Mouse (Mus musculus): ENCODE results near the gene Polr2a.

Polr2a gene

GRCm38 (mm10) chr11:69758478-69758970 lies at the start of gene Polr2a:
Gene Polr2a (minus strand): TSS chr11:69758637.
- peak; percentile 97 to 98 for DNase-seq (ENCODE audit: low spot score in 2 of 2)

DNA sequence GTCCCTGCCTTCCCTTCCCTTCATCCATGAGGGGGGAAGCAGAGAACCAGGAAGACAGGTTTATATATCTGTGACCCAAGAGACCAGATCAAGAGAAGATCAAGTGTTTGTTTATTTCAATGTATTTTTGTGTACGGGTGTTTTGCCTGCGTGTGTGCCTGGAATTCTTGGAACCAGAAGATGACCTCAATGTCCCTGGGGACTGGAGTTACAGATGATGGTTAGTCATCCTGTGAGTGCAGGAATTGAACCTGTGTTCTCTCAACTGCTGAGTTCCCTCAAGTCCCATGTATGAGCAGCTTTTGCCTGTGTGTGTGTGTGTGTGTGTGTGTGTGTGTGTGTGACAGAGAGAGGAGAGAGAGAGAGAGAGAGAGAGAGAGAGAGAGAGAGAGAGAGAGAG lies 49.2 kb upstream of the Polr2a start:
- no peak for DNase-seq (ENCODE audit: low spot score in 2 of 2)

DNA sequence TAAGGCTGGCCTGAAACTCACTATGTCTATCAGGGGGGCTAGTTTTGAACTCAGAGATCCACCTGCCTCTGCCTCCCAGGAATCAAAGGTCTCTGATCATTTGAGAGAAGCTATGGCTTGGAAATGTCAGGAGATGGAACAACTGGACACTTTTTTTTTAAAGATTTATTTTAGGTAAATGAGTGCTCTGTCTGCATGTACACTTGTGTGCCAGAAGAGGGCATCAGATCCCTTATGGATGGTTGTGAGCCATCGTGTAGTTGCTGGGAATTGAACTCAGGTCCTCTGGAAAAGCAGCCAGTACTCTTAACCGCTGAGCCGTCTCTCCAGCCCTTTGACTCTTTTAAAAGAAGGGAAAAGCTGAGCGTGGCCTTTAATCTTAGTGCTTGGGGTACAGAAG lies 47.9 kb upstream of the Polr2a start:
- no peak for DNase-seq (ENCODE audit: low spot score in 2 of 2)

GRCm38 (mm10) chr11:69804972-69805909 lies 46.8 kb upstream of the Polr2a start, which contains the start of gene Tmem102:
Gene Tmem102 (minus strand): TSS chr11:69805624.
- no peak for DNase-seq (ENCODE audit: low spot score in 2 of 2)

DNA sequence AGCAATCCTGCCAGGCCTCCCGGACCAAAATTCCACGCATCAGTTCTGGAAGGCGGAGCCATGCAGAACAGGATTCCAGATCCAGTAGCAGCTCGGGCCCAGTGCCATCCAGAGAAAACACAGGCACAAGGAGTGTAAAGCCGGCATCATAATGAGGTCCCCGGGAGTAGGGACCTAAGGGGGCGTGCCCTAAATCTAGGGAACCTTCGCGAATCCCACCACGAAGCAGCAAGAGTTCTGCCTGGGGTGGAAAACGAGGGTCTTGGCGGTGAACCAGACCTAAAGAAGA lies 46.2 kb upstream of the Polr2a start:
- no peak for DNase-seq (ENCODE audit: low spot score in 2 of 2)

- DNase-seq (ENCODE audit: low spot score in 2 of 2), result peak; percentile 52 to 78
Observed at GRCm38 (mm10) chr11:69803786-69804651, 45.6 kb upstream of the Polr2a start.

DNA sequence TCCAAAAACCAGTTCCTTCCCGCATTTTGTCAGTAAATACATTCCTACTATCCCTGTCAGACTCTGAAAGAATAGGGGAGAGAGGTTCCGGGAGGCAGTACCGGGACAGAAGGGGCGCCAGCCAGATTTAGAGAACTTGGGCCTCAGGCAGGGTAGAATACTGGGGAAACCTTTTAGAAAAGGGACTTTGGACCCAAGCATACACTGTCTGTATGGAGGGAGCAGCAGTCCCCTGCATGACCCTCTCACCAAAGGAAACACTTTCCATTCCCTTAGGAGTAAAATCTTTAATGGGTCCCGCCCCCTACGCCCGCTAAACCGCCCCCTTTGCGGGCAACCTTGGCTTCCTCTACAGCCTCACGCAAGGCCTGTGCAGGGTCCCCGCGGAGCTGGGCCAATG lies 44.9 kb upstream of the Polr2a start:
- no peak for DNase-seq (ENCODE audit: low spot score in 2 of 2)

GRCm38 (mm10) chr11:69802648-69803105 lies 44.2 kb upstream of the Polr2a start:
- peak; percentile 34 to 67 for DNase-seq (ENCODE audit: low spot score in 2 of 2)

DNA sequence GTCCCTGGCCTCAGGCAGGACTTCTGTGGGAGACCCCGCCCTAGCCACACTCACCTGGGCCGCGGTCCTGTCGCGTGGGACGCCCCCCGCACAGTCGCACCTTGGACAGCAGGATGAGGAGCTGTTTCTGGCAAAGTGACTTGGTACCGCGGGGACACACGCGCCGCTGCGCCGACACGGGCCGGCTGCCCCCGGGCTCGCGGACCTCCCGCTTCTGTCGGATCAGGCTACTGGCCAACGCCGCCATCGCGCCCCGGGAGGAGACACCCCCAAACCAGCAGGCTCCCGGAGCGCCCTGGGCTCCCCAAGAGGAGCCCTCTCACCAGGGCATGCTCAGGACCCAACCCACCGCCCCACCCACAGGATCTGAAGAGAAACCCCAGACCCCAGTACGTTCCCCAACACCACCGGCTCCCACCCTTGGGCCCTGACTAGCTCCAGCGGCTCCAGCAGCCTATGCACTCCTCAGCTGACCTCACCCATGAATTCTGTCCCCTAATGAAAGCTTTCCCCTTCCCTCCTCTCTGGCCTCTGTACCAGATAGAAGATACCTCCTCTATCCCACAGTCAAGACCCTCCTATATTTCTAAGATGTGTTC lies 43.0 kb upstream of the Polr2a start, which contains the start of gene Fgf11:
TSS of gene Fgf11 (minus strand) at position 479 of the 599 bp plus-strand sequence.
- DNase-seq (ENCODE audit: low spot score in 2 of 2), result no peak

DNA sequence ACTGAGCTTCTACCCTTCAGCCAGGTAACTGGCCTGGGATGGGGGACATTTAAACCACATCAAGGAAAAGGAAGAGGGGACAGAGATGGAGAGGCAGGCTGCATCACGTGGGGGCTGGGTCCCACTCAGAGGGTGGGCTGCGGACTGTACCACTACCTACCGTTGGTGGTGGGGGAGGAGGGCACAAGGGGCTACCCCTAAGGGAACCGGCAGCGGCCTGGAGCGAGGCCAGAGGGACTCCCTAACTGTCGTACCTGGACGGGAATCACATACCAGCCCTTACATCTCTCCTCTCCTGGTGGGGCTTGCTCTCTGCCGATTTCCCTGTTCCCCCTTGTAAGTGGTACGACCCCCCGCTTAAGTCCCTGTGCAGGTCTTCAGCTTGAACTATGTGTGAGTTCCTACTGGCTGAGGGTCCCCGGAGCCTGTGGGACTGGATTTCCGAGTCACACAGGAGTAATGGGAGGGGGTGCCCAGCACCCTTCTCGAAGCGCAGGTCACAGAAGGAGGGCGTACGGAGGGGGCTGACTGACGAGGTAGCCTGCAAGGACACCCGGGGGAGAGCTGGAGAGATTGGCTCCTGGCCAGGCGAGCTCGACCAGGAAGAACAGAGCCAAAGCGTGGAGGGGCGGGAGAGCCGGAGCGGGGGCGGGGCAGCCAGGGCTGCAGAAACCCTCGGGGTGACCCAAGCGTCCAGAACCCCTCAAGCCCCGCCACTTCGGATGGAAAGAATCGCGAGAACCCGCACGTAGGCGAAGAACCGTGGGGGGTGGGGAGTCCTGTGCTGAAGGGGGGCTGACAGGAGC lies 42.2 kb upstream of the Polr2a start:
- no peak for DNase-seq (ENCODE audit: low spot score in 2 of 2)

DNA sequence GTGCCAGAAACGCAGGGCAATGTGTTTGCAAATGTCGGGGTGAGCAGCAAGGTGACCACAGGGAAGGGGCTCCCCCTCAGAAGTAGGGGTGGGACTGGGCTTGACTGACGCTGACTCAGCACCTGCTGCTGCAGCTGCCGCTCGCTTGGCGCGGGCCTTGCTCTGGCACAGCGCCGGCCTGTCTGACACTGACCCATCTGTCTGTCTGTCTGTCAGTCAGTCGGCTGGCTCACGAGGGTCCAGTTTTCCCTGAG lies 41.6 kb upstream of the Polr2a start:
- no peak for DNase-seq (ENCODE audit: low spot score in 2 of 2)

- peak in 1 of 2 experiments; percentile 79 for DNase-seq (ENCODE audit: low spot score in 2 of 2)
Observed at GRCm38 (mm10) chr11:69799394-69800137, 41.1 kb upstream of the Polr2a start.

- DNase-seq (ENCODE audit: low spot score in 2 of 2), result no peak
Observed at GRCm38 (mm10) chr11:69797924-69798323, 39.5 kb upstream of the Polr2a start.

DNA sequence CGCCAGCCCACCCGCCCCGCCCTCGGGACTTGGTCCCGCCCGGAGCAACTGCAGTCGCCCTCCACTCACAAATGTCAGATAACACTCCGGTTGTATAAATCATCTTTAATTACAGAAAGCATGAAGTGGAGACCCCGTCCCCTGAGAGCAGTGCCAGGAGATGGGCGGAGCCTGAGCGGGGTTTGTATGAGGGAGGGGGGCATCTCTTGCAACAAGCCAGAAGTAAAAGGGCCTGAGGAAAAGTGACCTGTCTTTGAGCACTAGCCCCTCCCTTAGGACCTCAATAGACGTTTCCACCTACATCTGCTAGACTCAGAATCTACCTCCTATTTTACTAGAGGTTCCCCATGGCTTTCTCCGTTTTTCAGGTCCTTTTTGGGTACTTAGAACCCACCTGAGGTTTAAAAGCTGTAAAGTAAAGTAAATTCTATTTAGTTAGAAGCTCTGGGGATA lies 37.6 kb upstream of the Polr2a start:
- DNase-seq (ENCODE audit: low spot score in 2 of 2), result no peak

DNA sequence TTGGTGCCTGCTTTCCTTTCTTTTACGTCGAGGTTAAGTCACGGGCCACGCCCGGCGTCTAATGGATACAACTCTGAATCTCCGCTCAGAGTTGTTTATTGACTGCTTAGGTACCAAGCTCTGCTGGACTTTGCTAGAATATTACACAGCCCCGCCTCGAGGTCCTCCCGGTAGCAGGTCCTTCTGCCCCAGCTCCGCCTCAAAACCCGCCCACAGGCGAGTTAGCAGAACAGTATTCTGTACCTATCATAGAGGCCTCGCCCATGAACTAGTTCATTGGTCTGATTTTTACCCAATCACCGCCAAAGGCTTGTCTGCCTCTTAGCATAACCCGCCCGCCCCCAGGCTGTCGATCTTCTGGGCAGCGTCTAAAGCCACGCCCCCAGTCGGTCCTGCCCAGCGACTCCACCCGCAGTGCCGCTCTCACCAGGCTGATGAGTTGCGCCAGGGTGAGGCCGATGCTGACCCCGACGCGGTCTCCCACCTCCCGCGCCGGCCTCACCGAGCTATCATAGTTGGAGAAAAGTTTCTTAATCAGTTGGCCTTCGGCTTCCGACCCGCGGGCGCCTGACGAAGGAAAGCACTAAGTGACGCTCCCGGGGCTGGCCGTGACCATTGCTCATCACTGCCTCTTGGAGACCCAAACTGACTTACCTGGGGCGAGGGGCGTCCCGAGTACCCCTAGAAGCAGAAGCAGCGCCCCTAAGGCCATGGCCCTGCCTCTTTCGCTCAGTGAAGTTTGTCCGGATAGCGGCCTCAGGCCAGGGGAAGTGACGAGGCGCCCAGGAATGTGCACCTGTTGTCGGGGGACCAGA lies 36.9 kb upstream of the Polr2a start, which contains the start of gene Chrnb1:
TSS of gene Chrnb1 (minus strand) at position 776 of the 815 bp plus-strand sequence.
- DNase-seq (ENCODE audit: low spot score in 2 of 2), result peak; percentile 84 to 96

- no peak for DNase-seq (ENCODE audit: low spot score in 2 of 2)
Observed at GRCm38 (mm10) chr11:69793429-69793828, 35.0 kb upstream of the Polr2a start.

DNA sequence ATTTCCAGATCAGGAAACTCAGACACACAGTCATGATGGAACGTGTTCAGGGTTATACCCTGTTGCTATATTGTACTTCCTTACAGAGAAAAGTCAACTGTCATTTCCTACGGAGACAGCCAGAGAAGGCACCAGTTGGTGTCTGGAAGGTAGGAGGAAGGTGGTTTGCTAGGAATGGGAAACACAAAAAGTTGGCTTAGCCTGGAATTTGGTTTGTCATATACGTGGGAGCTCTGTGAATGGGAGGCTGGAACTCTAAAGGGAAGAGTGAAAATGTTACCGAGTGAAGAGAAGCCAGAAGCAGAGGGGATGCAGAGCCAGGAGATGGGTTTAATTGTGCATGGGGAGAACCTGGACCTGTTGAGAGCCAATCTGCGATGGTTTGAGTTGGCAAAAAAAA lies 33.0 kb upstream of the Polr2a start:
- DNase-seq (ENCODE audit: low spot score in 2 of 2), result no peak

- no peak for DNase-seq (ENCODE audit: low spot score in 2 of 2)
Observed at GRCm38 (mm10) chr11:69789431-69789830, 31.0 kb upstream of the Polr2a start.

DNA sequence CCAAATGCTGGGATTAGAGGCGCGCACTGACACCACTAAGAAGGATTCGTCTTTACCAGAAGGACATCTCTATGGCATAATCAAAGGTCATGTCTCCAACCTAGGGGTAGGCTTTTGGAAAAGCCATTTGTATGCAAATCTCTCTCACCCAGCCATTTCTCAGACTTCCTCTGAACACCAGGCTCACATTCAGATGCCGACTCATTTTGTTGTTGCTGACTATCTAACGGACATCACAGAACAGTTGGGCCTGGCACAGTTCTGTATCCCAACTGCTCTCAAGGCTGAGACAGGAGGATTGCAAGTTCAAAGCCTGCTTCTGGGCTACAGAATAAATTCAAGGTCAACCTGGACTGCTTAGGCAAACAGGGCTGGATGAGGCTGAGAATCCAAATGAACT lies 28.9 kb upstream of the Polr2a start:
- no peak for DNase-seq (ENCODE audit: low spot score in 2 of 2)

Measured in spleen, postnatal 10 days (tissue).